8 mouse cellular contexts compared by ENCODE assay signal in genomic region chr10:24150086-24150485, GRCm38 (mm10). TPM values are rescaled to one million over a fixed set of nuclear protein-coding genes. Genes with fewer than 3 reads are reported as not detected.
DNase-seq lines count a peak whose midpoint lies in the region; ATAC-seq and TF ChIP-seq lines count a peak whose summit lies in the region.

No protein-coding gene starts in this region.

- peak overlapping the region; percentile 91 for H3K9ac ChIP-seq in forebrain, embryonic 14.5 days (ENCODE audit: low read length)
- H3K9ac ChIP-seq in neural tube, embryonic 13.5 days: peak overlapping the region; percentile 92

- peak overlapping the region; percentile 59 for H3K4me2 ChIP-seq in forebrain, embryonic 14.5 days (ENCODE audit: low read length)
- H3K4me2 ChIP-seq in neural tube, embryonic 13.5 days: peak overlapping the region; percentile 58

- 62% methylated on average over 7 of the region's 7 CpGs for WGBS in forebrain, embryonic 14.5 days
- 42% methylated on average over 7 of the region's 7 CpGs for WGBS in neural tube, embryonic 13.5 days

- H3K4me1 ChIP-seq in forebrain, embryonic 14.5 days (ENCODE audit: control insufficient read depth, insufficient read depth, low read length): peaks cover 5% of the 10 kb centered on the region; the same call in 1 of the 2 replicates
- peaks cover 31% of the 10 kb centered on the region for H3K4me1 ChIP-seq in neural tube, embryonic 13.5 days (replicated peaks)

- intact Hi-C loops in left cerebral cortex, adult 2 months (cut with DNase I): no loop called here
- intact Hi-C loops in left cerebral cortex, postnatal 14 days (cut with DNase I): no loop called here

- H3K36me3 ChIP-seq in forebrain, embryonic 14.5 days (ENCODE audit: control insufficient read depth, insufficient read depth, low read length): peaks cover under 1% of the 10 kb centered on the region; the same call in 1 of the 2 replicates
- peaks cover 4% of the 10 kb centered on the region for H3K36me3 ChIP-seq in neural tube, embryonic 13.5 days

- no peaks in the 10 kb centered on the region for H3K9me3 ChIP-seq in forebrain, embryonic 14.5 days (replicated peaks; ENCODE audit: control insufficient read depth, low read length)
- H3K9me3 ChIP-seq in neural tube, embryonic 13.5 days: no peaks in the 10 kb centered on the region

- no peak overlapping the region; the same call in 1 of the 2 replicates for H3K27ac ChIP-seq in left cerebral cortex, adult 2 months
- no peak overlapping the region for H3K27ac ChIP-seq in forebrain, embryonic 14.5 days (ENCODE audit: low read depth, low read length)
- H3K27ac ChIP-seq in neural tube, embryonic 13.5 days (replicated peaks): no peak overlapping the region

- TF ChIP-seq CTCF in left cerebral cortex, adult 2 months (IDR thresholded peaks at IDR 0.05): no peak

- H3K27me3 ChIP-seq in forebrain, embryonic 14.5 days (replicated peaks; ENCODE audit: control insufficient read depth, insufficient read depth, low read length): no peaks in the 10 kb centered on the region
- no peaks in the 10 kb centered on the region for H3K27me3 ChIP-seq in neural tube, embryonic 13.5 days

- no peak for ATAC-seq in forebrain, embryonic 14.5 days
- no peak for ATAC-seq in neural tube, embryonic 13.5 days (ENCODE audit: low read depth)

- DNase-seq in left cerebral cortex, adult 2 months (ENCODE audit: extremely low spot score in 1 of 2, low spot score in 2 of 2): no peak
- no peak for DNase-seq in left cerebral cortex, postnatal 14 days (ENCODE audit: low spot score in 2 of 2)
- DNase-seq in forebrain, embryonic 14.5 days (ENCODE audit: low spot score): no peak
- peak; percentile 75 to 82 for DNase-seq in kidney, postnatal 25 days
- no peak for DNase-seq in spleen, postnatal 36 days (ENCODE audit: low spot score in 2 of 2)
- DNase-seq in right cerebral cortex, postnatal 4 days: no peak
- DNase-seq in layer of hippocampus, postnatal 36 days: no peak

- peak overlapping the region; percentile 85 for H3K4me3 ChIP-seq in left cerebral cortex, adult 2 months
- peak overlapping the region; percentile 78 for H3K4me3 ChIP-seq in forebrain, embryonic 14.5 days (ENCODE audit: low read depth, low read length)
- peak overlapping the region; percentile 89 for H3K4me3 ChIP-seq in neural tube, embryonic 13.5 days

RNA-seq across cellular contexts. Expression of gene Stx7, which starts 1.0 kb away (rescaled TPM):
- total RNA-seq in left cerebral cortex, adult 2 months (2021): 100 to 1,000 TPM; 136 to 144 TPM
- total RNA-seq in left cerebral cortex, postnatal 14 days (2021): 100 to 1,000 TPM; 150 to 156 TPM
- polyA plus RNA-seq in forebrain, embryonic 14.5 days (2014; fragmentation: Nextera tagmentation; extraction: Ambion mirVana): 275 and 313 TPM in 2 replicates
- polyA plus RNA-seq in neural tube, embryonic 13.5 days (2015; fragmentation: Nextera tagmentation; extraction: Ambion mirVana): 255 and 271 TPM in 2 replicates
- total RNA-seq in layer of hippocampus, postnatal 36 days (2021): 100 to 1,000 TPM; 122 to 128 TPM

RNA-seq across cellular contexts. Expression of gene Taar9, which starts 40.8 kb away (rescaled TPM):
- total RNA-seq in left cerebral cortex, adult 2 months (2021): not detected
- not detected for total RNA-seq in left cerebral cortex, postnatal 14 days (2021)
- not detected in 2 replicates for polyA plus RNA-seq in forebrain, embryonic 14.5 days (2014; fragmentation: Nextera tagmentation; extraction: Ambion mirVana)
- polyA plus RNA-seq in neural tube, embryonic 13.5 days (2015; fragmentation: Nextera tagmentation; extraction: Ambion mirVana): not detected in 2 replicates
- not detected for total RNA-seq in layer of hippocampus, postnatal 36 days (2021)

RNA-seq across cellular contexts. Expression of gene Taar8c, which starts 48.4 kb away (rescaled TPM):
- not detected for total RNA-seq in left cerebral cortex, adult 2 months (2021)
- not detected for total RNA-seq in left cerebral cortex, postnatal 14 days (2021)
- not detected in 2 replicates for polyA plus RNA-seq in forebrain, embryonic 14.5 days (2014; fragmentation: Nextera tagmentation; extraction: Ambion mirVana)
- not detected in 2 replicates for polyA plus RNA-seq in neural tube, embryonic 13.5 days (2015; fragmentation: Nextera tagmentation; extraction: Ambion mirVana)
- not detected for total RNA-seq in layer of hippocampus, postnatal 36 days (2021)

RNA-seq across cellular contexts. Expression of gene Taar8b, which starts 58.0 kb away (rescaled TPM):
- total RNA-seq in left cerebral cortex, adult 2 months (2021): not detected
- total RNA-seq in left cerebral cortex, postnatal 14 days (2021): not detected
- not detected in 2 replicates for polyA plus RNA-seq in forebrain, embryonic 14.5 days (2014; fragmentation: Nextera tagmentation; extraction: Ambion mirVana)
- not detected in 2 replicates for polyA plus RNA-seq in neural tube, embryonic 13.5 days (2015; fragmentation: Nextera tagmentation; extraction: Ambion mirVana)
- total RNA-seq in layer of hippocampus, postnatal 36 days (2021): not detected

Comparison
In these comparisons a context has a peak if more than half of its experiments do, and no peak if none do; other contexts are left out.
1. DNase-seq: peak in kidney, postnatal 25 days (2 of 2); none in left cerebral cortex, adult 2 months (0 of 2), left cerebral cortex, postnatal 14 days (0 of 2), forebrain, embryonic 14.5 days (single experiment), spleen, postnatal 36 days (0 of 2), right cerebral cortex, postnatal 4 days (single experiment) and layer of hippocampus, postnatal 36 days (0 of 2).
2. Peak in every context shown above with its lines, with median percentiles within 50 percentile points of each other: H3K4me3 ChIP-seq.